Mouse (Mus musculus) forebrain, embryonic 11.5 days (tissue): ENCODE data around the gene Rem1. TPM values are rescaled to one million over a fixed set of nuclear protein-coding genes. Genes with fewer than 3 reads are reported as not detected.
A peak's percentile ranks its signal among the peaks of the same experiment; 100 is the strongest.

Experiments
- ATAC-seq: fragments of 200-750 bp; cut with Nextera tagmentation; replicated peaks from 2 replicates; pipeline ENCODE4 v1.8.0; 2017; ENCODE audit warnings: moderate TSS enrichment; ENCODE audit not compliant: low FRiP score
- DNase-seq: peaks from one replicate; pipeline ENCODE4 v3.0.0-alpha.2; 2017; ENCODE audit warnings: low spot score
- H3K27ac ChIP-seq: fragments of 300-500 bp; sonication (generic); 2 replicates; pipeline ENCODE4 v1.5.1; 2014; ENCODE audit warnings: low read depth, low read length
- H3K27me3 ChIP-seq: fragments of 300-500 bp; sonication (generic); 2 replicates; pipeline ENCODE4 v1.6.1; 2014; ENCODE audit warnings: mild to moderate bottlenecking, low read length, mixed read lengths; ENCODE audit not compliant: control insufficient read depth, insufficient read depth
- H3K36me3 ChIP-seq: fragments of 300-500 bp; sonication (generic); 2 replicates; pipeline ENCODE4 v1.6.1; 2014; ENCODE audit warnings: mild to moderate bottlenecking, low read length, moderate library complexity, mixed read lengths; ENCODE audit not compliant: control insufficient read depth, insufficient read depth
- H3K4me1 ChIP-seq: fragments of 300-500 bp; sonication (generic); replicated peaks from 2 replicates; pipeline ENCODE4 v1.6.1; 2014; ENCODE audit warnings: low read length, mixed read lengths; ENCODE audit not compliant: control insufficient read depth, insufficient read depth
- H3K4me2 ChIP-seq: fragments of 300-500 bp; sonication (generic); 2 replicates; pipeline ENCODE4 v1.6.1; 2014; ENCODE audit warnings: low read depth, mild to moderate bottlenecking, low read length, moderate library complexity, mixed read lengths; ENCODE audit not compliant: severe bottlenecking
- H3K4me3 ChIP-seq: fragments of 300-500 bp; sonication (generic); 2 replicates; pipeline ENCODE4 v1.5.1; 2014; ENCODE audit warnings: low read depth, low read length
- H3K9ac ChIP-seq: fragments of 300-500 bp; sonication (generic); 2 replicates; pipeline ENCODE4 v1.6.1; 2014; ENCODE audit warnings: low read length
- H3K9me3 ChIP-seq: fragments of 300-500 bp; sonication (generic); 2 replicates; pipeline ENCODE4 v1.6.1; 2016; ENCODE audit warnings: low read length, mixed read lengths; ENCODE audit not compliant: control insufficient read depth
- WGBS: fragments of 180-500 bp; shearing (Covaris S2); extraction: QIAGEN DNeasy Blood & Tissue Kit; methylation state at CpG from one replicate; pipeline ENCODE4 v1.1.7; 2014; 5-methylcytosine and 5-hydroxymethylcytosine counted together
- polyA plus RNA-seq: library from polyadenylated mRNA; unstranded; fragments of >200 nt; fragmentation: Nextera tagmentation; extraction: Ambion mirVana; gene quantifications from 2 replicates; pipeline ENCODE4 v1.2.1, GENCODE M21; 2014

Rem1 gene
- 0.21 and 0.32 TPM in 2 replicates for polyA plus RNA-seq

DNA sequence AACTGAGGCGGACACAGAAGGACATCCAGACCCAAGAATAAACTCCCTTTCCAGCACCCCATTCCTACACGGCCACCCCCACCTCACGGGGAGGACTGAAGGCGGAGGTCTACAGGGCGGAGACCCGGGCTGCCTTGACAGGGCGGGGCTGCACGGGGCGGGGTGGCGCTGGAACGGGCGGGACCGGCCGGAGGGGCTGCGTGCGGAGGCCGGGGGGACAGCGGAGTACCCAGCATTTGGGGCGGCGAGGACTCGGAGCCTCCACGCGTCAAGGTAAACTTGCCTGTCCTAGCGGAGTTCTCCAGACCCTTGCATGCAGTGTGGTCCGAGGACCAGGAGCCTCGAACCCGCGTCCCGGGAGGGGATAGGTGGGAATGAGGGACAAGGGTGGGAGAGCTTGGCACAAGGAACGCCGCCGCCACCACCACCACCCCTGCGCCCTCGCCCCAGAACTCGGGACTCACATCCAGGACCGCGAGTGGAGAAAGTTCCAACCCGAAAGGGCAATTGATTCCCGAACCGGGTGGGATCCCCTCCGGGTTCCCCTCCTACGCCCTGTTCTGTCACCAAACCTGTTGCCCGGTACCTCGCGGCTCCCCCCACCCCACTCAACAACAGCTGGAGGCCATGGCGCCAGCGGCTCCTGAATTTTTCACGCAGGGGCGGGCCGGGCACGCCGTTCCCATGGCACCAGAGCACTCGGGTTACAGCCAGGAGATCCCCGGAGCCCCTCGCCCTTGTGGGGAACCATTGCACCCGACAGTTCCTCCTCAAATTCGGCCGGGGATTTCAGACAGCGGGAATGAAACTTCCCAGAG, at the start of gene Rem1:
Rem1 (plus strand) TSS at position 178 of the 818 bp plus-strand sequence.
- Histone ChIP-seq H3K27ac (no peak within 1 kb of the TSS), H3K4me3 (peak within 1 kb of the TSS; percentile 31), H3K9me3 (no peaks in the 10 kb centered on the region), H3K9ac (peak within 1 kb of the TSS; percentile 43; the same call in 1 of the 2 replicates), H3K27me3 (peaks cover 35% of the 10 kb centered on the region), H3K4me2 (peak within 1 kb of the TSS; percentile 64), H3K4me1 (peaks cover 7% of the 10 kb centered on the region; the same call in 1 of the 2 replicates), H3K36me3 (no peaks in the 10 kb centered on the region)
- peak; percentile 45 for ATAC-seq
- under 1% methylated on average over 58 of the region's 59 CpGs for WGBS
- DNase-seq: peak; percentile 65

GRCm38 (mm10) chr2:152580107-152580506, 46.6 kb upstream of the Rem1 start, which contains the start of gene Defb19:
Gene Defb19 (minus strand): TSS chr2:152580312.
- Histone ChIP-seq H3K27ac (no peak within 1 kb of the TSS), H3K9ac (no peak within 1 kb of the TSS), H3K4me2 (no peak within 1 kb of the TSS), H3K4me3 (no peak within 1 kb of the TSS), H3K4me1 (no peaks in the 10 kb centered on the region), H3K36me3 (no peaks in the 10 kb centered on the region), H3K9me3 (no peaks in the 10 kb centered on the region), H3K27me3 (no peaks in the 10 kb centered on the region)
- WGBS: 78% methylated on average over 7 of the region's 7 CpGs
- DNase-seq: no peak
- no peak for ATAC-seq

GRCm38 (mm10) chr2:152580612-152581011, 46.1 kb upstream of the Rem1 start:
- H3K4me1 ChIP-seq: no peaks in the 10 kb centered on the region
- no peak overlapping the region for H3K4me2 ChIP-seq
- DNase-seq: no peak
- H3K36me3 ChIP-seq: no peaks in the 10 kb centered on the region
- ATAC-seq: no peak
- H3K27me3 ChIP-seq: no peaks in the 10 kb centered on the region
- WGBS: 92% methylated on average over 11 of the region's 11 CpGs
- H3K4me3 ChIP-seq: no peak overlapping the region
- H3K9me3 ChIP-seq: no peaks in the 10 kb centered on the region
- H3K9ac ChIP-seq: no peak overlapping the region
- H3K27ac ChIP-seq: no peak overlapping the region

DNA sequence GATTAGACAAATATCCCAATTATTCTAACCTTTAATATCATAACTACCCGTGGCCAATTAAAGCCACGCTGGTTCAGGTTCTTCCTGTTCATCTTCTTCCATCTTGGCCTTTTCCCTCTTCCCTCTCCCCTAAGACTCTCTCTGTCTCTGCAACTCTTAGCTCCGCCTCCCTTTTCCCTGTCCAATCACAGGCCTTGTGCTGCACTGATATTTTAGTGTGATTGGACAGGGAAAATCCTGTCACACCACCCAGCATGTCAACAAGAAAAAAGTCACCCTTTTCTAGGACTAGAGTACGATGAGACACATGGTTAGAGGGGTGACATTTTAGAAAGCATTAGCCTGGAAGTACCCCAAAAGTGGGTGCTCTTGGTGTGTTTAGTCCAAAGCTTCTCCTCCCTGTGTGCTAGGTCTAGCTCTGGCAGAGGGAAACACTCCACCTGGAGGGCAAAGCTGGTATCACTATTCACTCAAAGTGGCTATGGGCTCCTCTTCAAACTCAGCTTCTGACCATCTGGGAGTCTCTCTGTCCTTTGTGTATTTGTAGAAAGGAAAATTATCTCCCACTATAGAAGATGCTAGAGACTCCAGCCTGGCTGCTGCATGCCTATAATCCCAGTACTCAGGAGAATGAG, 39.7 kb upstream of the Rem1 start:
- no peaks in the 10 kb centered on the region for H3K27me3 ChIP-seq
- no peaks in the 10 kb centered on the region for H3K9me3 ChIP-seq
- H3K27ac ChIP-seq: no peak overlapping the region
- DNase-seq: no peak
- ATAC-seq: no peak
- H3K36me3 ChIP-seq: no peaks in the 10 kb centered on the region
- WGBS: 78% methylated on average over 4 of the region's 4 CpGs
- no peaks in the 10 kb centered on the region for H3K4me1 ChIP-seq
- H3K4me2 ChIP-seq: no peak overlapping the region
- no peak overlapping the region for H3K9ac ChIP-seq
- no peak overlapping the region for H3K4me3 ChIP-seq

- DNase-seq: no peak
- Histone ChIP-seq H3K9me3 (no peaks in the 10 kb centered on the region), H3K4me1 (no peaks in the 10 kb centered on the region), H3K27ac (no peak overlapping the region), H3K4me3 (no peak overlapping the region), H3K4me2 (no peak overlapping the region), H3K27me3 (no peaks in the 10 kb centered on the region), H3K36me3 (no peaks in the 10 kb centered on the region), H3K9ac (no peak overlapping the region)
- 45% methylated on average over 2 of the region's 2 CpGs for WGBS
- ATAC-seq: no peak
These were observed 38.3 kb upstream of the Rem1 start for GRCm38 (mm10) chr2:152588450-152588849.

DNA sequence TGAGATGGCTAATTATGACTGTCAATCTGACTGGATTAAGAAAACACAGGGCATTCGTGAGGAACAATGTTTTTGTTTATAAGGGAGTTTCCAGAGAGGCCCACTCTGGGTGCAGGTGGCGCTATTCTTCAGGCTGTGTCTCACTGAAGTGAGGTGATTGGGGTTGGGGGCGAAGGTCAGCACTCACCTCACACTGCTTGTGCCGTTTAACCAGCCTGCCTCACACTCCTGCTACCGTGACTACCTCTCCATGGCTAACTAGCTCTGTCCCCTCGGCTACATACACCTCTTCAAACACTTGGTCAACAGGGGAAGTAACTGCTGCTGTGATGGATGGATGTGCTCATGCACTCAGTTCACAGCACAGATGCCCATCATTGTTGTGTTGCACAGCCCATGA, 37.7 kb upstream of the Rem1 start:
- Histone ChIP-seq H3K4me2 (no peak overlapping the region), H3K4me3 (no peak overlapping the region), H3K36me3 (no peaks in the 10 kb centered on the region), H3K27me3 (no peaks in the 10 kb centered on the region), H3K9me3 (no peaks in the 10 kb centered on the region), H3K4me1 (no peaks in the 10 kb centered on the region), H3K9ac (no peak overlapping the region), H3K27ac (no peak overlapping the region)
- 34% methylated on average over 6 of the region's 6 CpGs for WGBS
- DNase-seq (no peak), ATAC-seq (no peak)

DNA sequence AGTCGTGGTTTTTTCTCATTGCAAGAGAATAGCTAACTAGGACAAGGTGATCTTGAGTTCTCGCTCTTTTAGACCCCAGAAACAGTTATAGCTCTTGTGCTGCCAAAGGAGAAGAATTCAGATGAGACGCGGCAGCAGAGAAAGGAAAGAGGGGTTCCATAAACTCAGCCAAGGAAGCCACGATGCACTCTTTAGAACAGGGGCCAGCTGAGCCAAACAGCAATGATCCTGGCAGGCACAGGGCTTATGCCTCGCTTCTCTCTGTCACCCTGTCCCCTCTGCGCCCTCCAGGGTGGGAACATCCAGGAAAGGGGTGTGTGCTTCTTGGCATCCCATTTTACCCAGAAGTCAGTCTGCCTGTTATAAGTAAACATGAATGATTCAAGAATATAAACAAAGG, 27.5 kb upstream of the Rem1 start, which contains the start of gene Defb45:
Defb45 (minus strand) TSS at position 101 of the 400 bp plus-strand sequence.
- Histone ChIP-seq H3K36me3 (no peaks in the 10 kb centered on the region), H3K4me3 (no peak within 1 kb of the TSS), H3K9ac (no peak within 1 kb of the TSS), H3K4me1 (no peaks in the 10 kb centered on the region), H3K27me3 (no peaks in the 10 kb centered on the region), H3K4me2 (no peak within 1 kb of the TSS), H3K9me3 (no peaks in the 10 kb centered on the region), H3K27ac (no peak within 1 kb of the TSS)
- ATAC-seq (no peak), DNase-seq (no peak)
- WGBS: 73% methylated on average over 7 of the region's 7 CpGs

DNA sequence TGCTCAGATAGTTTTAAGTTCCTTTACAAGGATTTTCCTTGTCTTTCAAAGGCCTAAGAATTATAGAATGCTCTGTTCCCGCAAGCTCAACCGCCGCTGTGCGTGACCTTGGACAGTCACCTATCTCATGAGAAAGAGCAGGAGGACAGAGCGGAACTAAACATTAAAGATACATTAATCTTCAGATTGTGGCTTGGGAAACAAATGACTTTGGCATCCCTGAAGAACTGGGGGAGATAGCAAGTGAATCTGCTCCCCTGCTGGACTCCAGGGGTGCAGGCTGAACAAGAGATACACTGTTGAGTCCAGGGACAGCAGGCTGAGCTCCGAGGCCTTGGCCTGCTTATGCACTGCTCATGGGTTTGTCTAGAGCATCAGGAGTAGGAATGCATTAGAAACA, 26.7 kb upstream of the Rem1 start:
- ATAC-seq: no peak
- no peak overlapping the region for H3K27ac ChIP-seq
- H3K9me3 ChIP-seq: no peaks in the 10 kb centered on the region
- H3K4me2 ChIP-seq: no peak overlapping the region
- H3K36me3 ChIP-seq: no peaks in the 10 kb centered on the region
- WGBS: 94% methylated on average over 6 of the region's 6 CpGs
- no peaks in the 10 kb centered on the region for H3K27me3 ChIP-seq
- no peak overlapping the region for H3K4me3 ChIP-seq
- DNase-seq: no peak
- no peaks in the 10 kb centered on the region for H3K4me1 ChIP-seq
- H3K9ac ChIP-seq: no peak overlapping the region
